Mouse (Mus musculus) CH12.LX (cell line): Measurements from ENCODE around the gene Tspan32.

Source experiments
- CTCF ChIP-seq, 2 experiments: IDR thresholded peaks in 1 of 2; conservative IDR thresholded peaks in 1 of 2; 2 replicates each; pipeline ENCODE4 v1.5.1; 2011 to 2012; ENCODE audit warnings: low read depth in 2 of 2, low read length in 2 of 2, improper control_type of control experiment in 1 of 2, inconsistent platforms in 1 of 2, mild to moderate bottlenecking in 1 of 2, moderate library complexity in 1 of 2
- MXI1 ChIP-seq: IDR thresholded peaks from 2 replicates; pipeline ENCODE4 v1.6.1; 2011; ENCODE audit warnings: mild to moderate bottlenecking, low read depth, low read length, improper control_type of control experiment
- POLR2A ChIP-seq: IDR thresholded peaks from 2 replicates; pipeline ENCODE4 v1.6.1; 2011; ENCODE audit warnings: low read depth, mild to moderate bottlenecking, improper control_type of control experiment, low read length

- TF ChIP-seq CTCF (conservative IDR thresholded peaks at IDR 0.05 in 1 of 2, IDR thresholded peaks at IDR 0.05 in 1 of 2; ENCODE audit: low read depth in 2 of 2, low read length in 2 of 2) (no peak), MXI1 (no peak), POLR2A (no peak)
Observed at GRCm38 (mm10) chr7:143046358-143046757, 41.5 kb downstream of the Tspan32 start.
